Mouse (Mus musculus): ENCODE results near the gene Prss45.

- TF ChIP-seq POLR2A (IDR thresholded peaks at IDR 0.05; ENCODE audit: extremely low read depth, insufficient read depth, low read length), result no peak
- TF ChIP-seq CTCF (IDR thresholded peaks at IDR 0.05; ENCODE audit: extremely low read depth, insufficient read depth, low read length), result no peak
Observed at GRCm38 (mm10) chr9:110797013-110797412, 37.4 kb upstream of the Prss45 start.

Measured in cortical plate, adult 2 months (tissue).